Mouse (Mus musculus): Measurements from ENCODE around the gene March9. TPM values are rescaled to one million over a fixed set of nuclear protein-coding genes. Genes with fewer than 3 reads are reported as not detected.
A peak's percentile ranks its signal among the peaks of the same experiment; 100 is the strongest.

Gene March9
- polyA plus RNA-seq (2012; ENCODE audit: insufficient read depth, low replicate concordance) = 1.3 and 3.3 TPM in 2 replicates

- TF ChIP-seq FLI1 (IDR thresholded peaks at IDR 0.05; ENCODE audit: low read length) (no peak), GATA1 (IDR thresholded peaks at IDR 0.05; ENCODE audit: borderline replicate concordance, low read length) (no peak)
Measured at GRCm38 (mm10) chr10:127059968-127060916, at the start of gene March9. TSS of gene March9 (minus strand) at chr10:127060184.

GRCm38 (mm10) chr10:127108262-127108583 is 48.2 kb upstream of the March9 start:
- TF ChIP-seq FLI1 (IDR thresholded peaks at IDR 0.05; ENCODE audit: low read length) = no peak
- TF ChIP-seq GATA1 (IDR thresholded peaks at IDR 0.05; ENCODE audit: borderline replicate concordance, low read length) = no peak
- H3K36me3 ChIP-seq (replicated peaks; ENCODE audit: low read length) = peaks cover 85% of the 10 kb centered on the region
- no peaks in the 10 kb centered on the region for H3K9me3 ChIP-seq
- no peaks in the 10 kb centered on the region for H3K27me3 ChIP-seq (replicated peaks)
- peaks cover 60% of the 10 kb centered on the region for H3K4me1 ChIP-seq
- H3K4me3 ChIP-seq (replicated peaks) = no peak overlapping the region

More at GRCm38 (mm10) chr10:127059968-127060916, at the start of gene March9:
- Histone ChIP-seq H3K4me1 (peaks cover 52% of the 10 kb centered on the region), H3K4me3 (replicated peaks) (peak within 1 kb of the TSS; percentile 93), H3K36me3 (replicated peaks; ENCODE audit: low read length) (peaks cover 15% of the 10 kb centered on the region), H3K9me3 (peaks cover 14% of the 10 kb centered on the region), H3K27me3 (replicated peaks) (peaks cover 63% of the 10 kb centered on the region)

GRCm38 (mm10) chr10:127107563-127108261 is 47.7 kb upstream of the March9 start:
- peak overlapping the region; percentile 62 for H3K4me3 ChIP-seq (replicated peaks)
- H3K9me3 ChIP-seq = no peaks in the 10 kb centered on the region

GRCm38 (mm10) chr10:127103631-127104030 is 43.6 kb upstream of the March9 start:
- Histone ChIP-seq H3K27me3 (replicated peaks) (no peaks in the 10 kb centered on the region), H3K4me3 (replicated peaks) (peak overlapping the region; percentile 84), H3K9me3 (no peaks in the 10 kb centered on the region), H3K36me3 (replicated peaks; ENCODE audit: low read length) (peaks cover 93% of the 10 kb centered on the region), H3K4me1 (peaks cover 78% of the 10 kb centered on the region)
- no peak for TF ChIP-seq GATA1 (IDR thresholded peaks at IDR 0.05; ENCODE audit: borderline replicate concordance, low read length)
- TF ChIP-seq FLI1 (IDR thresholded peaks at IDR 0.05; ENCODE audit: low read length) = no peak

More at GRCm38 (mm10) chr10:127107563-127108261, 47.7 kb upstream of the March9 start:
- Histone ChIP-seq H3K27me3 (replicated peaks) (no peaks in the 10 kb centered on the region), H3K36me3 (replicated peaks; ENCODE audit: low read length) (peaks cover 85% of the 10 kb centered on the region), H3K4me1 (peaks cover 65% of the 10 kb centered on the region)
- no peak for TF ChIP-seq GATA1 (IDR thresholded peaks at IDR 0.05; ENCODE audit: borderline replicate concordance, low read length)
- no peak for TF ChIP-seq FLI1 (IDR thresholded peaks at IDR 0.05; ENCODE audit: low read length)

- TF ChIP-seq GATA1 (IDR thresholded peaks at IDR 0.05; ENCODE audit: borderline replicate concordance, low read length) (no peak), FLI1 (IDR thresholded peaks at IDR 0.05; ENCODE audit: low read length) (no peak)
- H3K4me3 ChIP-seq (replicated peaks) = peak overlapping the region; percentile 81
- H3K9me3 ChIP-seq = no peaks in the 10 kb centered on the region
- H3K36me3 ChIP-seq (replicated peaks; ENCODE audit: low read length) = peaks cover 93% of the 10 kb centered on the region
- H3K27me3 ChIP-seq (replicated peaks) = no peaks in the 10 kb centered on the region
- peaks cover 74% of the 10 kb centered on the region for H3K4me1 ChIP-seq
Measured at GRCm38 (mm10) chr10:127101151-127101550, 41.2 kb upstream of the March9 start.

GRCm38 (mm10) chr10:127100414-127100813 is 40.4 kb upstream of the March9 start:
- TF ChIP-seq GATA1 (IDR thresholded peaks at IDR 0.05; ENCODE audit: borderline replicate concordance, low read length) (no peak), FLI1 (IDR thresholded peaks at IDR 0.05; ENCODE audit: low read length) (no peak)
- H3K9me3 ChIP-seq = no peaks in the 10 kb centered on the region
- peaks cover 81% of the 10 kb centered on the region for H3K4me1 ChIP-seq
- H3K4me3 ChIP-seq (replicated peaks) = peak overlapping the region; percentile 18
- H3K36me3 ChIP-seq (replicated peaks; ENCODE audit: low read length) = peaks cover 95% of the 10 kb centered on the region
- H3K27me3 ChIP-seq (replicated peaks) = no peaks in the 10 kb centered on the region

- Histone ChIP-seq H3K9me3 (no peaks in the 10 kb centered on the region), H3K4me3 (replicated peaks) (peak overlapping the region; percentile 4), H3K36me3 (replicated peaks; ENCODE audit: low read length) (peaks cover 95% of the 10 kb centered on the region), H3K4me1 (peaks cover 83% of the 10 kb centered on the region), H3K27me3 (replicated peaks) (no peaks in the 10 kb centered on the region)
- no peak for TF ChIP-seq FLI1 (IDR thresholded peaks at IDR 0.05; ENCODE audit: low read length)
- no peak for TF ChIP-seq GATA1 (IDR thresholded peaks at IDR 0.05; ENCODE audit: borderline replicate concordance, low read length)
Measured at GRCm38 (mm10) chr10:127099868-127100267, 39.9 kb upstream of the March9 start.

- TF ChIP-seq GATA1 (IDR thresholded peaks at IDR 0.05; ENCODE audit: borderline replicate concordance, low read length) = no peak
- no peak for TF ChIP-seq FLI1 (IDR thresholded peaks at IDR 0.05; ENCODE audit: low read length)
- no peak overlapping the region for H3K4me3 ChIP-seq (replicated peaks)
- H3K36me3 ChIP-seq (replicated peaks; ENCODE audit: low read length) = peaks cover 97% of the 10 kb centered on the region
- peaks cover 83% of the 10 kb centered on the region for H3K4me1 ChIP-seq
- no peaks in the 10 kb centered on the region for H3K27me3 ChIP-seq (replicated peaks)
- no peaks in the 10 kb centered on the region for H3K9me3 ChIP-seq
Measured at GRCm38 (mm10) chr10:127099191-127099590, 39.2 kb upstream of the March9 start.

- Histone ChIP-seq H3K27me3 (replicated peaks) (no peaks in the 10 kb centered on the region), H3K4me1 (peaks cover 83% of the 10 kb centered on the region), H3K36me3 (replicated peaks; ENCODE audit: low read length) (peaks cover 98% of the 10 kb centered on the region), H3K4me3 (replicated peaks) (no peak overlapping the region), H3K9me3 (no peaks in the 10 kb centered on the region)
- TF ChIP-seq FLI1 (IDR thresholded peaks at IDR 0.05; ENCODE audit: low read length) = no peak
- no peak for TF ChIP-seq GATA1 (IDR thresholded peaks at IDR 0.05; ENCODE audit: borderline replicate concordance, low read length)
Measured at GRCm38 (mm10) chr10:127098514-127098913, 38.5 kb upstream of the March9 start.
